Mouse (Mus musculus) bone marrow, adult 2 months (tissue): ENCODE measurements around the gene Pik3r5.

Source experiments
- CTCF ChIP-seq: fragments of 200-500 bp; IDR thresholded peaks from 2 replicates; pipeline ENCODE4 v1.5.1; 2011; ENCODE audit warnings: low read length, control low read depth; ENCODE audit not compliant: control insufficient read depth, insufficient read depth
- POLR2A ChIP-seq: fragments of 200-500 bp; IDR thresholded peaks from 2 replicates; pipeline ENCODE4 v1.6.1; 2011; ENCODE audit warnings: low read depth, mild to moderate bottlenecking, control low read depth, low read length, borderline replicate concordance; ENCODE audit not compliant: control insufficient read depth

- TF ChIP-seq POLR2A: no peak
- no peak for TF ChIP-seq CTCF
Observed at GRCm38 (mm10) chr11:68519815-68520214, 87.9 kb downstream of the Pik3r5 start.
